Mouse (Mus musculus): ENCODE results near the gene Mboat7.

DNA sequence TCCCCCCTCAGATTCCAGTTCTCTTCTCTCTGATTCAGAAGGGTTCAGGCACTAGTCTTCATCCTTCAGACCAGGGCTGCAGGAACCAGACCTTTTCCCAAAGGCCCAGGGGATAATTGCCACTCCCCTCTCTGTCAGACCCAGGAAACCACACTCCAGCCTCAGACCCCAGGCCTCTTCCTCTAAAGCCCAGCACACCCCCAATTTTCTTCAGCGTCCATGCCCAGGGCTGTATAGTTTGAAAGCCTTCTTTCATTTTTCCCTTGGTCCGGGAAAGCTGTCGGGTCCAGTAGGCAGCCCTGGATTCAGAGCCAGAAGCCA lies 18.1 kb downstream of the Mboat7 start:
- TF ChIP-seq POLR2A (IDR thresholded peaks at IDR 0.05; ENCODE audit: extremely low read depth, insufficient read depth, low read length) (no peak), CTCF (IDR thresholded peaks at IDR 0.05; ENCODE audit: extremely low read depth, insufficient read depth, low read length) (no peak)
